Mouse (Mus musculus): ENCODE results near the gene Ptpn5.

DNA sequence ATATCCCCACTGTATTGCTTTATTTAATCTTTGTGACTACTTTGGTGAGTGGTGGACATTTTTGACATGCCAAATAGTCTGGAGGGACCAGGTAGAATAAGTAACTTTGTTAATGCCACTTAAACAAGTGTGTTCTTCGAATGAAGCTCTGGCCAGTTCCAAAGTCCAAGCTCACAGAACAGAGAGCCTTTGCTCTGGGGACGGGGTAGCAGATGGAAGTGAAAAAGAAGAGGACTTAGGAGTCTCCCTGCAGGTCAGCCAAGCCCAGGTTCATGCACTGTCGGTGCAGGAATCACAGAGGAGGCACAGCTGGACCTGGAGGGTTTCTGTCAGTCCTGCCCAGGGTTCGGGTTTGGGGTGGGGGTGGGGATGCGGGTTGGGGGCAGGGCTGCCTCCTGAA lies 1.1 kb upstream of the Ptpn5 start:
- TF ChIP-seq CTCF (conservative IDR thresholded peaks at IDR 0.05; ENCODE audit: low read length) (no peak), POU5F1 (IDR thresholded peaks at IDR 0.05; ENCODE audit: borderline replicate concordance, low read length) (no peak), NANOG (IDR thresholded peaks at IDR 0.05; ENCODE audit: borderline replicate concordance, low read length) (no peak)

Data from E14TG2a.4 (cell line).